Mouse (Mus musculus): ENCODE data around the gene Meox1.

Gene Meox1

GRCm38 (mm10) chr11:101894204-101894603 is at the start of gene Meox1:
TSS of gene Meox1 (minus strand) at chr11:101894374.
- ATAC-seq (ENCODE audit: low TSS enrichment) = no peak

GRCm38 (mm10) chr11:101943055-101943454 is 48.9 kb upstream of the Meox1 start:
- no peak for ATAC-seq (ENCODE audit: low TSS enrichment)

DNA sequence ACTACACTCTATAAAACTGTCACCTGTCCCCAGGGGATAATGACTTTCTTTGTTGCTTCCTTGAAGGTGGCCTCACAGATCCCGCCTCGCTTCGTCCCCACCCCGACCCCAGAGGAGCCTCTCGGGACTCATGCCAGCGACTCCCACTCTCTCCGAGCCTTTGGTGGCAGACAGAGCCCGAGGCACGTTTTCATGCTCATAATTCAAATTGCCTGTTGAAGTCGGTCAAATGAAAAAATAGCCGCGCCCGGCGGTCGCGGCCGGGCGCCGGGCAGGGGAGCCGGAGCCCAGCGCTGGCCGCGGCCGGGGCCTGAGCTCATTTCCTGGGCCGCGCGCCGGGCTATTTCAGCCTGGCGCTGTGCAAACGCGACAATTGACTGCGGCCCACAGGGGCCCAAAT is 42.9 kb upstream of the Meox1 start:
- ATAC-seq (ENCODE audit: low TSS enrichment) = no peak

- no peak for ATAC-seq (ENCODE audit: low TSS enrichment)
These were observed 42.2 kb upstream of the Meox1 start for GRCm38 (mm10) chr11:101936421-101936820.

GRCm38 (mm10) chr11:101935743-101936142 is 41.6 kb upstream of the Meox1 start:
- no peak for ATAC-seq (ENCODE audit: low TSS enrichment)

GRCm38 (mm10) chr11:101931978-101932377 is 37.8 kb upstream of the Meox1 start:
- ATAC-seq (ENCODE audit: low TSS enrichment) = no peak

GRCm38 (mm10) chr11:101928030-101928762 is 34.0 kb upstream of the Meox1 start:
- no peak for ATAC-seq (ENCODE audit: low TSS enrichment)

- ATAC-seq (ENCODE audit: low TSS enrichment) = no peak
These were observed 32.9 kb upstream of the Meox1 start for GRCm38 (mm10) chr11:101926951-101927589.

- ATAC-seq (ENCODE audit: low TSS enrichment) = no peak
These were observed 31.5 kb upstream of the Meox1 start for GRCm38 (mm10) chr11:101925636-101926035.

- ATAC-seq (ENCODE audit: low TSS enrichment) = no peak
These were observed 30.3 kb upstream of the Meox1 start for GRCm38 (mm10) chr11:101924441-101924976.

GRCm38 (mm10) chr11:101923988-101924387 is 29.8 kb upstream of the Meox1 start:
- no peak for ATAC-seq (ENCODE audit: low TSS enrichment)

GRCm38 (mm10) chr11:101921361-101921952 is 27.3 kb upstream of the Meox1 start:
- ATAC-seq (ENCODE audit: low TSS enrichment) = 0 out of 2 replicates have a peak, but pooled peaks have one; percentile 34

DNA sequence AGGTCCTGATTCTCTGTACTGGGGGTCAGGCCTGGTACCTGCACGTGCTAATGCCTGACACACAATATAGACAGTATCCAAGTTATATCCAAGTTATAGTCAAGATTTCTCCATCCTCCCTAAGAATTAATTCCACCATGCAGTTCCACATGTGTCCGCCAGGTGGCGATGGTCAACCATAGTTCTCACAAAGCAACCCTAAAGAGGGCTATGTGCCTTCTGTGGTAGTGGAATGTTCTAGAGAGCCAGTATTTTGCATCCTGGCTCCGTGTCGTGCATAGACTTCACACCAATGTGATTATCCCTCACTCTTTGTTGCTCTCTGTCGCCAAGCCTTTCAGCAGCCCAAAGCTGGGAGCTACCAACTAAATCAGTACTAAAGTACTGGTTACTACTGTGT is 25.5 kb upstream of the Meox1 start:
- ATAC-seq (ENCODE audit: low TSS enrichment) = peak; percentile 69; the same call in 1 of the 2 replicates

DNA sequence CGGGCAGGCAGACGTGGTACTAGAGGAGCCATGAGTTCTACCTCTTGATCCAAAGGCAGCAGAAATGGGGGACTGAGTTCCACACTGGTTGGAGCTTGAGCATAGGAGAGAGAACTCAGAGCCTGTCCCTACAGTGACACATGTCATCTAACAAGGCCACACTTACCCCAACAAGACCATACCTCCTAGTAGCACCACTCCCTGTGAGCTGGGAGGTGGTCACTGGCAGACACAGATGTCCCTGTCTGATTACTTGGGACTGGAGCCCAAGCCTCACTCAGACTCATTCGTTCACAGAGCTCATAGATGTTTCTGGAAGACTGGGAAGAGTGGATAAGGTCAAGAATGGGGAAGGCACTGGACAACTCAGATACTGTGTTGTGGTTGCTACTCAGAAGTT is 24.4 kb upstream of the Meox1 start:
- ATAC-seq (ENCODE audit: low TSS enrichment) = no peak

- ATAC-seq (ENCODE audit: low TSS enrichment) = no peak
These were observed 22.6 kb upstream of the Meox1 start for GRCm38 (mm10) chr11:101916772-101917171.

DNA sequence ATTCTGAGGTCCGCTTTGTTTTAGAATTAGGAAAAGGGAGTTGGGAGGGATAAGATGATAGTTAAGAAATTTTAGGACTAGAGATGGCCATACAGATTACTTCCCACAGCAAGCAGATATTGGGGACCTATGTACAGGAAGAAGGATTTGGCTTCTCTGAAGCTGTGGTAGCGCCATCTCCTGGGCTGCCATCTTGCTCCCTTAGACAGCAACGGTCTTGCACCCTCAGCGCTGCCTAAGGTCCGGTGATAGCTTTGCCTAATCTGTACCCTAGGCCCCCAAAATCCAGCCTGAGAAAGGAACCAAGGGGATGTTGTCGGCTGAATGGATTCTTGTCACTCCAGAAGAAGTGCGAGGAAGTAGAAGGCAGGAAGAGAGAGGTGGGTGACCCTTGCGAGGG is 19.4 kb upstream of the Meox1 start:
- ATAC-seq (ENCODE audit: low TSS enrichment) = no peak

- ATAC-seq (ENCODE audit: low TSS enrichment) = no peak
These were observed 17.8 kb upstream of the Meox1 start for GRCm38 (mm10) chr11:101911855-101912579.

- no peak; the same call in 1 of the 2 replicates for ATAC-seq (ENCODE audit: low TSS enrichment)
These were observed 16.2 kb upstream of the Meox1 start for GRCm38 (mm10) chr11:101910230-101910946.

DNA sequence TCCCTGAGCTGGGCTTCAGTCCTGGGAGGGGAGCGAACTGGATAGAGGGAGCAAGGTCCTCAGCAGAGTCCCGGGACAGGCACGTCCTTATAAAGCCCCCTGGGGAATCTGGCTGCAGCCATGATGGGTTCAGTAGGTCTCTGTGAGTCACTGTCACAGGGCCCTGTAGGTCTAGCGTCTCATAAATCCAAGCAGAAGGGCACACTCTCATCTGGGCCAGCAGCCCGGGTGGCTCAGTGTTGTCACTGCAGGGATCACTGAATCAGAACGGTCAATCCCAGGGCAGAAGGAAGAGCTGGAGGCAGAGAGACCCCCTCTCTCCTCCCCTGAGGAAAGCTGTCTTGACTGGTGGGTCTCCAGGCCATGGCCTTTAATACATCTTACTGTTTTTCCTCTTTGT is 14.6 kb upstream of the Meox1 start:
- no peak for ATAC-seq (ENCODE audit: low TSS enrichment)

- ATAC-seq (ENCODE audit: low TSS enrichment) = no peak; the same call in 1 of the 2 replicates
These were observed 10.9 kb upstream of the Meox1 start for GRCm38 (mm10) chr11:101905115-101905514.

GRCm38 (mm10) chr11:101901309-101901708 is 7.1 kb upstream of the Meox1 start:
- ATAC-seq (ENCODE audit: low TSS enrichment) = no peak

Data from frontal cortex, adult (tissue).